Mouse (Mus musculus) ES-CJ7 (cell line): ENCODE data around the gene Cnot8.
A peak's percentile ranks its signal among the peaks of the same experiment; 100 is the strongest.

Experiments used
- DNase-seq: peaks from one replicate; pipeline ENCODE4 v3.0.0; 2011; ENCODE audit warnings: low read depth, low spot score

The Cnot8 gene

GRCm38 (mm10) chr11:58165072-58165471 is 61.1 kb downstream of the Cnot8 start:
- peak; percentile 63 for DNase-seq

- no peak for DNase-seq
These were observed 63.8 kb downstream of the Cnot8 start for GRCm38 (mm10) chr11:58167822-58168166.
